Mouse (Mus musculus) MN1 (cell line): Measurements from ENCODE around the gene Scgb1c1.
A peak's percentile ranks its signal among the peaks of the same experiment; 100 is the strongest.
"Not testable (repeated sequence)": the region's sequence is repeated elsewhere in the genome, so short reads cannot be mapped to it uniquely, and the experiment has no call there.

ENCODE experiments used
- DNase-seq: peaks from one replicate; pipeline ENCODE4 v3.0.0-alpha.2; 2016; ENCODE audit warnings: low spot score

The Scgb1c1 gene

GRCm38 (mm10) chr7:140880865-140881515, 35.6 kb downstream of the Scgb1c1 start:
- no peak for DNase-seq

GRCm38 (mm10) chr7:140881696-140882468, 36.5 kb downstream of the Scgb1c1 start, which contains the start of the genes Psmd13 and Sirt3:
Gene Psmd13, plus strand, starts transcription at chr7:140881968.
Gene Sirt3, minus strand, starts transcription at chr7:140882309.
- peak; percentile 96 for DNase-seq

DNA sequence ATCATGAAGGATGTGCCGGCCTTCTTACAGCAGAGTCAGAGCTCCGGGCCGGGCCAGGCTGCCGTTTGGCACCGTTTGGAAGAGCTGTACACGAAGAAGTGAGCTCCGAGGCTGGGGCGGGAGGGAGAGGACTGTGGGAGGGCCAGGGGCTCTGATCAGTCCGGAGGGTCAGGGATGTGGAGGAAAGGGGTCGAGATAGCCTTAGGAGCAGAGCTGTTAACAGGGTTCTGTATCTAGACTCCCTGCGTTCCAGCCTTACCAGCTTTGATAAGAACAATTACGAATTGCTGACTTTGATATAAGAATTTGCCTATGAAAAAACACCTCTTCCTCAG, 37.1 kb downstream of the Scgb1c1 start:
- DNase-seq = no peak

GRCm38 (mm10) chr7:140890636-140891035, 45.3 kb downstream of the Scgb1c1 start:
- DNase-seq = not testable (repeated sequence)

DNA sequence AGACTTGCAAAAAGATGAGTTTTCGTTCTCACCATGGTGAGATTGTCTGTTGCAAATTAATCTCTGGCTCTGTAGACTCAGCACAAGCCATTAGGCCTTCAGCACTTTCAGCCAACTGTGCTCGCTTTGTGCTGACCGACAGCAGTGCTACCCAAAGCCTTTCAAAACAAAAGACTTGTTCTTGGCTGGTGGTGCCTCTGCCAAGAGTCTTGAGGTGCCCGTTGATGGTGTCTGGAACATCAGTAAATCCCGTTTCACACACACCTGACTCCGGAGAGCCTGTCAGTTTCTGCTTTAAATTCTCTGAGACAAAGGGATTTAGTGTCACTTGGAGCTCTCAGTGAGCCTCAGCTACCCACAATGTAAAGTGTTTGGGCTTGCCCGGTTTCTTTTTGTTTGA, 48.7 kb downstream of the Scgb1c1 start:
- DNase-seq = no peak

GRCm38 (mm10) chr7:140894611-140895010, 49.3 kb downstream of the Scgb1c1 start:
- DNase-seq = no peak
